Mouse (Mus musculus): ENCODE measurements around the gene Cnst. TPM values are rescaled to one million over a fixed set of nuclear protein-coding genes. Genes with fewer than 3 reads are reported as not detected.

Cnst gene
- 10 to 100 TPM; 43.6 to 51.9 TPM for total RNA-seq (2021)
- long read RNA-seq, experiment 1, full-length matches to known transcripts, result 15 of 24 reads
- long read RNA-seq, experiment 1, partial matches to known transcripts, result 5 of 24 reads
- long read RNA-seq, experiment 1, other reads (novel, unspliced or antisense), result 4 of 24 reads
- long read RNA-seq, experiment 2, full-length matches to known transcripts, result 20 of 26 reads
- long read RNA-seq, experiment 2, partial matches to known transcripts, result 2 of 26 reads
- long read RNA-seq, experiment 2, other reads (novel, unspliced or antisense), result 4 of 26 reads

- intact Hi-C loops (cut with DNase I), result loop anchor here (2.0 to 5.0 kb wide), 2 partner anchors 46 to 79 kb away; no protein-coding TSS in a partner anchor
- DNase-seq, result peak; percentile 99
These were observed at the start of gene Cnst, which contains the start of gene Tfb2m for GRCm38 (mm10) chr1:179545768-179546550. TSS of gene Cnst (plus strand) at chr1:179546370. TSS of gene Tfb2m (minus strand) at chr1:179546267.

GRCm38 (mm10) chr1:179499257-179499656, 46.9 kb upstream of the Cnst start:
- intact Hi-C loops (cut with DNase I), result no loop called here
- no peak for DNase-seq

GRCm38 (mm10) chr1:179502565-179502964, 43.6 kb upstream of the Cnst start:
- intact Hi-C loops (cut with DNase I), result loop anchor here (2.0 to 10.0 kb wide), 4 partner anchors 35 to 342 kb away; no protein-coding TSS in a partner anchor
- peak in 1 of 2 experiments; percentile 21 for DNase-seq

GRCm38 (mm10) chr1:179506530-179507315, 39.4 kb upstream of the Cnst start:
- intact Hi-C loops (cut with DNase I), result loop anchor here (10.0 kb wide), 1 partner anchor 338 kb away; no protein-coding TSS in a partner anchor
- DNase-seq, result peak; percentile 29 to 44

- DNase-seq, result no peak
- intact Hi-C loops (cut with DNase I), result no loop called here
These were observed 35.4 kb upstream of the Cnst start for GRCm38 (mm10) chr1:179510546-179511340.

GRCm38 (mm10) chr1:179511895-179512294, 34.3 kb upstream of the Cnst start:
- intact Hi-C loops (cut with DNase I), result no loop called here
- DNase-seq, result no peak

- intact Hi-C loops (cut with DNase I), result no loop called here
- DNase-seq, result peak in 1 of 2 experiments; percentile 12
These were observed 29.0 kb upstream of the Cnst start for GRCm38 (mm10) chr1:179516941-179517712.

GRCm38 (mm10) chr1:179517713-179518465, 28.3 kb upstream of the Cnst start, which contains the start of gene Smyd3:
TSS of gene Smyd3 (minus strand) at chr1:179518041.
- peak; percentile 86 to 89 for DNase-seq
- intact Hi-C loops (cut with DNase I), result no loop called here

- intact Hi-C loops (cut with DNase I), result no loop called here
- DNase-seq, result no peak
These were observed 26.3 kb upstream of the Cnst start for GRCm38 (mm10) chr1:179519901-179520300.

GRCm38 (mm10) chr1:179539054-179539453, 7.1 kb upstream of the Cnst start:
- intact Hi-C loops (cut with DNase I), result loop anchor here (5.0 kb wide), 1 partner anchor 37 kb away; no protein-coding TSS in a partner anchor
- no peak for DNase-seq

- no peak for DNase-seq
- intact Hi-C loops (cut with DNase I), result loop anchor here (5.0 kb wide), 1 partner anchor 38 kb away; no protein-coding TSS in a partner anchor
These were observed 6.3 kb upstream of the Cnst start for GRCm38 (mm10) chr1:179539887-179540286.

- no peak for DNase-seq
- intact Hi-C loops (cut with DNase I), result no loop called here
These were observed 4.7 kb upstream of the Cnst start for GRCm38 (mm10) chr1:179541502-179541901.

GRCm38 (mm10) chr1:179546551-179546917, 364 bp downstream of the Cnst start:
- intact Hi-C loops (cut with DNase I), result loop anchor here (2.0 to 5.0 kb wide), 2 partner anchors 46 to 78 kb away; no protein-coding TSS in a partner anchor
- DNase-seq, result no peak

- no peak for DNase-seq
- intact Hi-C loops (cut with DNase I), result loop anchor here (2.0 to 5.0 kb wide), 2 partner anchors 45 to 78 kb away; no protein-coding TSS in a partner anchor
These were observed 1.0 kb downstream of the Cnst start for GRCm38 (mm10) chr1:179547176-179547575.

GRCm38 (mm10) chr1:179548220-179548619, 2.0 kb downstream of the Cnst start:
- intact Hi-C loops (cut with DNase I), result loop anchor here (5.0 kb wide), 1 partner anchor 44 kb away; no protein-coding TSS in a partner anchor
- no peak for DNase-seq

GRCm38 (mm10) chr1:179548996-179549752, 3.0 kb downstream of the Cnst start:
- no peak for DNase-seq
- intact Hi-C loops (cut with DNase I), result loop anchor here (5.0 kb wide), 1 partner anchor 43 kb away; no protein-coding TSS in a partner anchor

- intact Hi-C loops (cut with DNase I), result loop anchor here (2.0 kb wide), 1 partner anchor 27 kb away; no protein-coding TSS in a partner anchor
- DNase-seq, result no peak
These were observed 5.2 kb downstream of the Cnst start for GRCm38 (mm10) chr1:179551336-179551735.

All from heart, postnatal 14 days (tissue).